Mouse (Mus musculus) lung, adult 2 months (tissue): ENCODE data around the gene Daglb. TPM values are rescaled to one million over a fixed set of nuclear protein-coding genes. Genes with fewer than 3 reads are reported as not detected.
A peak's percentile ranks its signal among the peaks of the same experiment; 100 is the strongest.

ENCODE experiments used
- DNase-seq: peaks from one replicate; pipeline ENCODE4 v3.0.0; 2022
- H3K4me1 ChIP-seq: fragments of 200-500 bp; 2 replicates; pipeline ENCODE4 v1.6.1; 2011; ENCODE audit warnings: low read length; ENCODE audit not compliant: control insufficient read depth, insufficient read depth
- H3K4me3 ChIP-seq: fragments of 200-500 bp; replicated peaks from 2 replicates; pipeline ENCODE3; 2011; ENCODE audit warnings: low read depth, mild to moderate bottlenecking, control low read depth, low read length; ENCODE audit errors: extremely low read depth
- CTCF ChIP-seq: fragments of 200-500 bp; IDR thresholded peaks from 2 replicates; pipeline ENCODE4 v1.5.1; 2011; ENCODE audit warnings: mild to moderate bottlenecking, low read length, control low read depth; ENCODE audit not compliant: insufficient read depth
- POLR2A ChIP-seq: fragments of 200-500 bp; IDR thresholded peaks from 2 replicates; pipeline ENCODE4 v1.6.1; 2011; ENCODE audit warnings: low read depth, mild to moderate bottlenecking, control low read depth, low read length, borderline replicate concordance; ENCODE audit errors: extremely low read depth
- WGBS: fragments of 180-500 bp; shearing (Covaris S2); methylation state at CpG from one replicate; pipeline ENCODE4 v1.1.7; 2018; 5-methylcytosine and 5-hydroxymethylcytosine counted together
- polyA plus RNA-seq: library from polyadenylated mRNA; depleted of rRNA; stranded (reverse); fragments of >200 nt; gene quantifications from 2 replicates; pipeline ENCODE4 v1.2.3, GENCODE M21; 2012

Daglb gene
- polyA plus RNA-seq, 1 experiment = 18.1 TPM

- Histone ChIP-seq H3K4me3 (no peak overlapping the region), H3K4me1 (peaks cover 50% of the 10 kb centered on the region)
- 20% methylated on average over 11 of the region's 11 CpGs for WGBS
- no peak for DNase-seq
- no peak for TF ChIP-seq POLR2A
Observed at GRCm38 (mm10) chr5:143509737-143510136, 45.4 kb downstream of the Daglb start.

GRCm38 (mm10) chr5:143511577-143511976, 47.2 kb downstream of the Daglb start:
- H3K4me1 ChIP-seq = peaks cover 53% of the 10 kb centered on the region
- no peak overlapping the region for H3K4me3 ChIP-seq
- TF ChIP-seq POLR2A (no peak), CTCF (no peak)
- WGBS = 30% methylated on average over 4 of the region's 4 CpGs
- no peak for DNase-seq

GRCm38 (mm10) chr5:143512305-143512704, 47.9 kb downstream of the Daglb start:
- WGBS = 31% methylated on average over 4 of the region's 4 CpGs
- H3K4me1 ChIP-seq = peaks cover 54% of the 10 kb centered on the region

GRCm38 (mm10) chr5:143514878-143515277, 50.5 kb downstream of the Daglb start:
- Histone ChIP-seq H3K4me1 (peaks cover 56% of the 10 kb centered on the region), H3K4me3 (no peak overlapping the region)
- TF ChIP-seq CTCF (no peak), POLR2A (no peak)
- 76% methylated on average over 5 of the region's 5 CpGs for WGBS
- DNase-seq = no peak

More at GRCm38 (mm10) chr5:143512305-143512704, 47.9 kb downstream of the Daglb start:
- TF ChIP-seq CTCF (no peak), POLR2A (no peak)
- no peak for DNase-seq
- H3K4me3 ChIP-seq = no peak overlapping the region

- DNase-seq = no peak
- Histone ChIP-seq H3K4me1 (peaks cover 48% of the 10 kb centered on the region), H3K4me3 (no peak overlapping the region)
- TF ChIP-seq CTCF (no peak), POLR2A (no peak)
- WGBS = 59% methylated on average over 11 of the region's 11 CpGs
Observed at GRCm38 (mm10) chr5:143517005-143517404, 52.6 kb downstream of the Daglb start.

- WGBS = 28% methylated on average over 6 of the region's 6 CpGs
- TF ChIP-seq POLR2A (no peak), CTCF (no peak)
- Histone ChIP-seq H3K4me1 (peaks cover 49% of the 10 kb centered on the region), H3K4me3 (no peak overlapping the region)
- DNase-seq = no peak
Observed at GRCm38 (mm10) chr5:143517436-143517835, 53.1 kb downstream of the Daglb start.

- Histone ChIP-seq H3K4me3 (peak overlapping the region; percentile 1), H3K4me1 (peaks cover 51% of the 10 kb centered on the region)
- no peak for DNase-seq
- no peak; the same call in 1 of the 2 replicates for TF ChIP-seq POLR2A
- no peak for TF ChIP-seq CTCF
- WGBS = 10% methylated on average over 6 of the region's 6 CpGs
Observed at GRCm38 (mm10) chr5:143518045-143518591, 53.7 kb downstream of the Daglb start.

GRCm38 (mm10) chr5:143520415-143520814, 56.0 kb downstream of the Daglb start:
- Histone ChIP-seq H3K4me3 (no peak overlapping the region), H3K4me1 (peaks cover 58% of the 10 kb centered on the region)
- WGBS = 24% methylated on average over 2 of the region's 2 CpGs
- DNase-seq = no peak
- TF ChIP-seq POLR2A = no peak
- no peak for TF ChIP-seq CTCF

GRCm38 (mm10) chr5:143522882-143523281, 58.5 kb downstream of the Daglb start:
- H3K4me1 ChIP-seq = peaks cover 59% of the 10 kb centered on the region
- DNase-seq = no peak
- H3K4me3 ChIP-seq = no peak overlapping the region
- TF ChIP-seq CTCF = no peak
- no peak for TF ChIP-seq POLR2A
- WGBS = 37% methylated on average over 3 of the region's 3 CpGs

- Histone ChIP-seq H3K4me1 (peaks cover 37% of the 10 kb centered on the region), H3K4me3 (peak overlapping the region; percentile 45)
- TF ChIP-seq POLR2A = no peak
- 19% methylated on average over 7 of the region's 7 CpGs for WGBS
- no peak for DNase-seq
Observed at GRCm38 (mm10) chr5:143525454-143526225, 61.3 kb downstream of the Daglb start.
